Mouse (Mus musculus): ENCODE measurements around the gene Olfr345.

The Olfr345 gene

DNA sequence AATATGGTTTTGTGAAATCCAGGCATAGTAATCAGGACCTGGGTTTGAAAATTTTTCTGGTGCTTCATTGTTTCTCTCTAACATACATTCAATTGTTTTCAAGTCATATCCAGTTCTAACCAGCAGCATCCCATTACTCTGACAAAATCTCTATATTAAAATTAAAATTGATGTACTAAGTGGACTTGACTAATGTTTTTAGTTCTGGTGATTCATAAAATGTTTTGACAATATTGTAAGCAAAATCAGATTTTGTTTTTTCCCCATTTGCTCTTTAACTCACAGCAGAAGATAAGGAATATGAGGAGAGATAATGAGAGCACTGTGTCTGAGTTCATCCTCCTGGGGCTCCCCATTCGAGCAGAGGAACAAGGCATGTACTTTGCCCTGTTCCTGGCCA lies at the start of gene Olfr345:
Gene Olfr345, plus strand, starts transcription at position 301 of the 400 bp plus-strand sequence.
- DNase-seq, result no peak

DNA sequence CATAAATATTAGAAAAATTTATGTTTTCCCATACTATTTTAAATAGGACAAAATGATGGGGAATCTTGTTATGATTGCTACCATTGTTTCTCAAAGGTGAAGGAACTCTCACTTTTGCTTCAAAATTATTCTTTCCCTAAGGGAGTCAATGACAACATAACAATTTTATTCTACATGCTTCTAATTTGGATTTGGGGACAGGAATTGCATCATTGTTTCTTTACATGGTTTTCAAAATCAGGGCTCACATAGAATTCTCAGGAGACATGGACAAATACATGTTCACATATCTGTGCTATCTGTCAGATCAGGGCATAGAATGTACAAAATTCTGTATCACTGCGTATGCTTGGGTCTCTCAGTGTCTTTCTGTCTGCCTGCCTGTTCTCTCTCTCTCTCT lies 45.6 kb downstream of the Olfr345 start, which contains the start of gene Olfr346:
Gene Olfr346, plus strand, starts transcription at position 301 of the 400 bp plus-strand sequence.
- no peak for DNase-seq

All from thymus, postnatal 4 days (tissue).